Mouse (Mus musculus) forebrain, embryonic 11.5 days (tissue): ENCODE results near the gene Gpr141. TPM values are rescaled to one million over a fixed set of nuclear protein-coding genes. Genes with fewer than 3 reads are reported as not detected.

ENCODE experiments used
- ATAC-seq: fragments of 200-750 bp; cut with Nextera tagmentation; replicated peaks from 2 replicates; pipeline ENCODE4 v1.8.0; 2017; ENCODE audit warnings: moderate TSS enrichment; ENCODE audit not compliant: low FRiP score
- DNase-seq: peaks from one replicate; pipeline ENCODE4 v3.0.0-alpha.2; 2017; ENCODE audit warnings: low spot score
- H3K27ac ChIP-seq: fragments of 300-500 bp; sonication (generic); 2 replicates; pipeline ENCODE4 v1.5.1; 2014; ENCODE audit warnings: low read depth, low read length
- H3K27me3 ChIP-seq: fragments of 300-500 bp; sonication (generic); 2 replicates; pipeline ENCODE4 v1.6.1; 2014; ENCODE audit warnings: mild to moderate bottlenecking, low read length, mixed read lengths; ENCODE audit not compliant: control insufficient read depth, insufficient read depth
- H3K36me3 ChIP-seq: fragments of 300-500 bp; sonication (generic); 2 replicates; pipeline ENCODE4 v1.6.1; 2014; ENCODE audit warnings: mild to moderate bottlenecking, low read length, moderate library complexity, mixed read lengths; ENCODE audit not compliant: control insufficient read depth, insufficient read depth
- H3K4me1 ChIP-seq: fragments of 300-500 bp; sonication (generic); replicated peaks from 2 replicates; pipeline ENCODE4 v1.6.1; 2014; ENCODE audit warnings: low read length, mixed read lengths; ENCODE audit not compliant: control insufficient read depth, insufficient read depth
- H3K4me2 ChIP-seq: fragments of 300-500 bp; sonication (generic); 2 replicates; pipeline ENCODE4 v1.6.1; 2014; ENCODE audit warnings: low read depth, mild to moderate bottlenecking, low read length, moderate library complexity, mixed read lengths; ENCODE audit not compliant: severe bottlenecking
- H3K4me3 ChIP-seq: fragments of 300-500 bp; sonication (generic); 2 replicates; pipeline ENCODE4 v1.5.1; 2014; ENCODE audit warnings: low read depth, low read length
- H3K9ac ChIP-seq: fragments of 300-500 bp; sonication (generic); 2 replicates; pipeline ENCODE4 v1.6.1; 2014; ENCODE audit warnings: low read length
- H3K9me3 ChIP-seq: fragments of 300-500 bp; sonication (generic); 2 replicates; pipeline ENCODE4 v1.6.1; 2016; ENCODE audit warnings: low read length, mixed read lengths; ENCODE audit not compliant: control insufficient read depth
- WGBS: fragments of 180-500 bp; shearing (Covaris S2); extraction: QIAGEN DNeasy Blood & Tissue Kit; methylation state at CpG from one replicate; pipeline ENCODE4 v1.1.7; 2014; 5-methylcytosine and 5-hydroxymethylcytosine counted together
- polyA plus RNA-seq: library from polyadenylated mRNA; unstranded; fragments of >200 nt; fragmentation: Nextera tagmentation; extraction: Ambion mirVana; gene quantifications from 2 replicates; pipeline ENCODE4 v1.2.1, GENCODE M21; 2014

The Gpr141 gene
- not detected in 2 replicates for polyA plus RNA-seq

- no peaks in the 10 kb centered on the region for H3K9me3 ChIP-seq
- H3K27ac ChIP-seq = no peak within 1 kb of the TSS
- no peak for ATAC-seq
- 64% methylated on average over 3 of the region's 3 CpGs for WGBS
- no peaks in the 10 kb centered on the region for H3K36me3 ChIP-seq
- H3K4me2 ChIP-seq = no peak within 1 kb of the TSS
- H3K27me3 ChIP-seq = no peaks in the 10 kb centered on the region
- no peaks in the 10 kb centered on the region for H3K4me1 ChIP-seq
- DNase-seq = no peak
- H3K9ac ChIP-seq = no peak within 1 kb of the TSS
- H3K4me3 ChIP-seq = no peak within 1 kb of the TSS
Measured at GRCm38 (mm10) chr13:19824071-19824470, at the start of gene Gpr141. Gpr141 (minus strand) TSS chr13:19824257.

GRCm38 (mm10) chr13:19864241-19864640, 40.2 kb upstream of the Gpr141 start:
- no peaks in the 10 kb centered on the region for H3K27me3 ChIP-seq

GRCm38 (mm10) chr13:19854629-19855333, 30.7 kb upstream of the Gpr141 start:
- WGBS = 87% methylated on average over 9 of the region's 9 CpGs
- ATAC-seq (no peak), DNase-seq (no peak)
- no peaks in the 10 kb centered on the region for H3K36me3 ChIP-seq
- H3K27ac ChIP-seq = no peak overlapping the region
- no peak overlapping the region for H3K9ac ChIP-seq
- H3K9me3 ChIP-seq = no peaks in the 10 kb centered on the region
- no peak overlapping the region for H3K4me2 ChIP-seq
- H3K4me3 ChIP-seq = no peak overlapping the region
- no peaks in the 10 kb centered on the region for H3K4me1 ChIP-seq
- H3K27me3 ChIP-seq = no peaks in the 10 kb centered on the region

More at GRCm38 (mm10) chr13:19864241-19864640, 40.2 kb upstream of the Gpr141 start:
- ATAC-seq (no peak), DNase-seq (no peak)
- H3K4me3 ChIP-seq = no peak overlapping the region
- H3K9ac ChIP-seq = no peak overlapping the region
- no peaks in the 10 kb centered on the region for H3K36me3 ChIP-seq
- H3K27ac ChIP-seq = no peak overlapping the region
- H3K9me3 ChIP-seq = no peaks in the 10 kb centered on the region
- no peaks in the 10 kb centered on the region for H3K4me1 ChIP-seq
- no peak overlapping the region for H3K4me2 ChIP-seq

GRCm38 (mm10) chr13:19854049-19854448, 30.0 kb upstream of the Gpr141 start:
- Histone ChIP-seq H3K4me2 (no peak overlapping the region), H3K9ac (no peak overlapping the region), H3K4me3 (no peak overlapping the region), H3K4me1 (no peaks in the 10 kb centered on the region), H3K36me3 (no peaks in the 10 kb centered on the region), H3K27me3 (no peaks in the 10 kb centered on the region), H3K9me3 (no peaks in the 10 kb centered on the region), H3K27ac (no peak overlapping the region)
- no peak for DNase-seq
- 72% methylated on average over 2 of the region's 2 CpGs for WGBS
- ATAC-seq = no peak

- Histone ChIP-seq H3K9ac (no peak overlapping the region), H3K9me3 (no peaks in the 10 kb centered on the region), H3K4me3 (no peak overlapping the region), H3K4me2 (no peak overlapping the region), H3K4me1 (no peaks in the 10 kb centered on the region), H3K27ac (no peak overlapping the region), H3K36me3 (no peaks in the 10 kb centered on the region), H3K27me3 (no peaks in the 10 kb centered on the region)
- no peak for ATAC-seq
- no peak for DNase-seq
- 93% methylated on average over 2 of the region's 2 CpGs for WGBS
Measured at GRCm38 (mm10) chr13:19843448-19843847, 19.4 kb upstream of the Gpr141 start.

- DNase-seq (no peak), ATAC-seq (no peak)
- no peak overlapping the region for H3K27ac ChIP-seq
- 85% methylated on average over 3 of the region's 3 CpGs for WGBS
- no peak overlapping the region for H3K4me2 ChIP-seq
- no peaks in the 10 kb centered on the region for H3K9me3 ChIP-seq
- no peaks in the 10 kb centered on the region for H3K27me3 ChIP-seq
- no peaks in the 10 kb centered on the region for H3K36me3 ChIP-seq
- H3K4me1 ChIP-seq = no peaks in the 10 kb centered on the region
- H3K9ac ChIP-seq = no peak overlapping the region
- H3K4me3 ChIP-seq = no peak overlapping the region
Measured at GRCm38 (mm10) chr13:19842707-19843106, 18.6 kb upstream of the Gpr141 start.

GRCm38 (mm10) chr13:19841615-19842014, 17.6 kb upstream of the Gpr141 start:
- ATAC-seq (no peak), DNase-seq (no peak)
- Histone ChIP-seq H3K27me3 (no peaks in the 10 kb centered on the region), H3K9me3 (no peaks in the 10 kb centered on the region), H3K9ac (no peak overlapping the region), H3K4me2 (no peak overlapping the region), H3K36me3 (no peaks in the 10 kb centered on the region), H3K4me1 (no peaks in the 10 kb centered on the region), H3K4me3 (no peak overlapping the region), H3K27ac (no peak overlapping the region)
- WGBS = 80% methylated on average over 5 of the region's 5 CpGs

GRCm38 (mm10) chr13:19840206-19840605, 16.1 kb upstream of the Gpr141 start:
- no peak overlapping the region for H3K4me3 ChIP-seq
- no peak overlapping the region for H3K4me2 ChIP-seq
- H3K4me1 ChIP-seq = no peaks in the 10 kb centered on the region
- no peaks in the 10 kb centered on the region for H3K27me3 ChIP-seq
- no peak for ATAC-seq
- no peak overlapping the region for H3K9ac ChIP-seq
- DNase-seq = no peak
- no peaks in the 10 kb centered on the region for H3K36me3 ChIP-seq
- no peak overlapping the region for H3K27ac ChIP-seq
- WGBS = 89% methylated on average over 1 of the region's 1 CpGs
- no peaks in the 10 kb centered on the region for H3K9me3 ChIP-seq

GRCm38 (mm10) chr13:19830560-19830959, 6.5 kb upstream of the Gpr141 start:
- Histone ChIP-seq H3K4me3 (no peak overlapping the region), H3K9ac (no peak overlapping the region), H3K27me3 (no peaks in the 10 kb centered on the region), H3K36me3 (no peaks in the 10 kb centered on the region), H3K4me1 (no peaks in the 10 kb centered on the region), H3K4me2 (no peak overlapping the region), H3K27ac (no peak overlapping the region), H3K9me3 (no peaks in the 10 kb centered on the region)
- 93% methylated on average over 4 of the region's 4 CpGs for WGBS
- ATAC-seq = no peak
- no peak for DNase-seq
